Mouse (Mus musculus): ENCODE measurements around the gene Lbr.

DNA sequence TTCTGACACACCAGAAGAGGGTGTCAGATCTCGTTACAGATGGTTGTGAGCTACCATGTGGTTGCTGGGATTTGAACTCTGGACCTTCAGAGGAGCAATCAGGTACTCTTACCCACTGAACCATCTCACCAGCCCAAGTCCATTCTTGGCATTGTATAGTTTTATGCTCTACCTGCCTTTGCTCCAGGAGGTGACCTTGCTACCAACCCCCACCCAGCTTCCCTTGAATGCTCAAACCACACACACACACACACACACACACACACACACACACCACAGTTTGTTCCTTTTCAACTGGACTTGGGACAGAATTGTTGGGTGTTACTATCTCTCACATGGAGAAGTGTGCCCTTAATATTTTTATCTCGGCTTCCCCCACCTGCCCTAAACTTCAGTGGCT, 13.5 kb upstream of the Lbr start:
- no peak for TF ChIP-seq POLR2A (IDR thresholded peaks at IDR 0.05; ENCODE audit: borderline replicate concordance, insufficient read depth, low read length)
- no peak for TF ChIP-seq CTCF (IDR thresholded peaks at IDR 0.05; ENCODE audit: borderline replicate concordance, insufficient read depth, low read depth, low read length)

All from cerebellum, adult 2 months (tissue).